Mouse (Mus musculus) neural tube, embryonic 14.5 days (tissue): ENCODE measurements around the gene Trp53. TPM values are rescaled to one million over a fixed set of nuclear protein-coding genes. Genes with fewer than 3 reads are reported as not detected.

Source experiments
- ATAC-seq: fragments of 200-750 bp; cut with Nextera tagmentation; 2 replicates; pipeline ENCODE4 v1.8.0; 2017; ENCODE audit warnings: low read depth, mild to moderate bottlenecking, moderate TSS enrichment, moderate library complexity
- H3K27ac ChIP-seq: fragments of 300-500 bp; sonication (generic); 2 replicates; pipeline ENCODE4 v1.5.1; 2014; ENCODE audit warnings: low read depth, mild to moderate bottlenecking, control low read depth, low read length, moderate library complexity, mixed read lengths
- H3K27me3 ChIP-seq: fragments of 300-500 bp; sonication (generic); 2 replicates; pipeline ENCODE4 v1.6.1; 2014; ENCODE audit warnings: low read length; ENCODE audit not compliant: control insufficient read depth, insufficient read depth
- H3K36me3 ChIP-seq: fragments of 300-500 bp; sonication (generic); 2 replicates; pipeline ENCODE4 v1.6.1; 2014; ENCODE audit warnings: low read length, mixed read lengths; ENCODE audit not compliant: control insufficient read depth, insufficient read depth
- H3K4me1 ChIP-seq: fragments of 300-500 bp; sonication (generic); 2 replicates; pipeline ENCODE4 v1.6.1; 2014; ENCODE audit warnings: low read length; ENCODE audit not compliant: control insufficient read depth, insufficient read depth
- H3K4me2 ChIP-seq: fragments of 300-500 bp; sonication (generic); 2 replicates; pipeline ENCODE4 v1.6.1; 2014; ENCODE audit warnings: mild to moderate bottlenecking, low read depth, low read length, control low read depth
- H3K4me3 ChIP-seq: fragments of 300-500 bp; sonication (generic); 2 replicates; pipeline ENCODE4 v1.5.1; 2014; ENCODE audit warnings: low read depth, low read length, control low read depth, mixed read lengths
- H3K9ac ChIP-seq: fragments of 300-500 bp; sonication (generic); replicated peaks from 2 replicates; pipeline ENCODE4 v1.6.1; 2014; ENCODE audit warnings: low read depth, mild to moderate bottlenecking, control low read depth, low read length, mixed read lengths
- H3K9me3 ChIP-seq: fragments of 300-500 bp; sonication (generic); 2 replicates; pipeline ENCODE4 v1.6.1; 2016; ENCODE audit warnings: low read length; ENCODE audit not compliant: control insufficient read depth
- WGBS: fragments of 180-500 bp; shearing (Covaris S2); extraction: QIAGEN DNeasy Blood & Tissue Kit; methylation state at CpG from one replicate; pipeline ENCODE4 v1.1.7; 2014; 5-methylcytosine and 5-hydroxymethylcytosine counted together
- polyA plus RNA-seq: library from polyadenylated mRNA; unstranded; fragments of >200 nt; fragmentation: Nextera tagmentation; extraction: Ambion mirVana; gene quantifications from 2 replicates; pipeline ENCODE4 v1.2.1, GENCODE M21; 2014

Trp53 gene
- polyA plus RNA-seq, 1 experiment from 2014 or later, result 54.6 TPM

DNA sequence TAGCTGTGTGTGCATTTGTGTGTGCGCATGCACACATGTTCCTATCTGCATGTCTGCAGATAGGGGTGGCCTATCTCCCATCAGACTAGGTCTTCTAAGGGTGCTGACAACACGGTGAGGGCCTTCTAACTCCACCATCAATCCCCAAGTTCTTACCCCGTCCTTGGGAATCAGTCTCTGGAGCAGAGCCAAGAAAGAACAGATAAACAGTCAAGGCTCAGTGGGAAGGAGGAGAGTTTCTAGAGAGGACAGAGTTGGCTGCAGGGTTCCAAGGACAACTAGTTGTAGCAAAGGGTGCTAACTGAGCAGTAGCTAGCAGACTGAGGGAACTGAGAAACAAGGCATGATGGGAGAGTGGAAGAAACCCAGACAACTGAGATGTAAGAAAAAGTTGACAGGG lies 21.6 kb downstream of the Trp53 start:
- Histone ChIP-seq H3K9ac (no peak overlapping the region), H3K27ac (no peak overlapping the region), H3K36me3 (peaks cover 3% of the 10 kb centered on the region; the same call in 1 of the 2 replicates), H3K4me3 (no peak overlapping the region), H3K9me3 (no peaks in the 10 kb centered on the region), H3K4me2 (no peak overlapping the region), H3K27me3 (no peaks in the 10 kb centered on the region), H3K4me1 (peaks cover 13% of the 10 kb centered on the region)
- 81% methylated on average over 3 of the region's 3 CpGs for WGBS
- ATAC-seq, result no peak

DNA sequence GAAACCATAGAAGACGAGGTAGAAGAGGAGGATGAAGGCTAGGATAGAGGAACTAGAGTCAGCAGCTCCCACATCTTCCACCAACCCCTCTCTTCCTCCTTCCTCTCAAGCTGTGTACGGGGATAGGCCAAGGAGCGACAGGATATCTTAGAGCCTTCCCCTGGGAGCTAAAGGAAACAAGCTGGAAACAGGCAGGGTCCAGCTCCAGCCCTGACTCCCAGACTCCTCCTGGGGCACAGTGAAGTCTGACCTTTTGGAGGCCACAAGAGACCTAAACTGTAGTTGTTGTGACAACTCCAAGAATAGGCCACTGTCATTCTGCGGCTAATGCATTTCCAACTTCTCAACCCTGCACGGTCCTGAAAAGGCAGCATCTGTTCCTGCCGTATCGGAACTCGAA lies 23.4 kb downstream of the Trp53 start:
- H3K4me1 ChIP-seq, result peaks cover 13% of the 10 kb centered on the region
- H3K27me3 ChIP-seq, result no peaks in the 10 kb centered on the region
- no peak overlapping the region for H3K9ac ChIP-seq
- no peaks in the 10 kb centered on the region for H3K9me3 ChIP-seq
- H3K4me3 ChIP-seq, result no peak overlapping the region; the same call in 1 of the 2 replicates
- no peak for ATAC-seq
- H3K4me2 ChIP-seq, result peak overlapping the region; percentile 98; the same call in 1 of the 2 replicates
- peaks cover 3% of the 10 kb centered on the region; the same call in 1 of the 2 replicates for H3K36me3 ChIP-seq
- WGBS, result 80% methylated on average over 8 of the region's 8 CpGs
- no peak overlapping the region for H3K27ac ChIP-seq

DNA sequence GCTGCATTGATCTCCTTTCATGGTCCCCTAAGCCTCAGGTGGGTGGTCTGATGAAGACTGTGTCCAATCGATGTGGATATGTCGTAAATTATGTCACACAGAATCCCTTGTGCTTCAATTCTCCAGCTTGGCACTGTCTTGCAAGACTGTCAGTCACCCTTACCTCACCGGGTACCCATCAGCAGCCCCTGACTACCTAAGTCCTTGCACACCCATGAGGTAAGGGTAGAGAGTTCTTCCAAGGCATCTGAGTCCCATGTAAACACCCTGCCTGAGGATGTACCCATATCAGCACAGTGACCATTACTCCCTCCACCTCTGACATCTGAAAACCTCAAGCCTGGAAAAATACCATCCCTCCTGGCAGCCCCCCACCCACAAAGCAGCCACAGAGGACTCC lies 24.2 kb downstream of the Trp53 start:
- WGBS, result 31% methylated on average over 3 of the region's 3 CpGs
- Histone ChIP-seq H3K27ac (no peak overlapping the region), H3K27me3 (no peaks in the 10 kb centered on the region), H3K4me3 (peak overlapping the region; percentile 54), H3K4me2 (peak overlapping the region; percentile 98), H3K9ac (peak overlapping the region; percentile 55), H3K9me3 (no peaks in the 10 kb centered on the region), H3K4me1 (peaks cover 13% of the 10 kb centered on the region), H3K36me3 (peaks cover 3% of the 10 kb centered on the region; the same call in 1 of the 2 replicates)
- peak; percentile 18; the same call in 1 of the 2 replicates for ATAC-seq

DNA sequence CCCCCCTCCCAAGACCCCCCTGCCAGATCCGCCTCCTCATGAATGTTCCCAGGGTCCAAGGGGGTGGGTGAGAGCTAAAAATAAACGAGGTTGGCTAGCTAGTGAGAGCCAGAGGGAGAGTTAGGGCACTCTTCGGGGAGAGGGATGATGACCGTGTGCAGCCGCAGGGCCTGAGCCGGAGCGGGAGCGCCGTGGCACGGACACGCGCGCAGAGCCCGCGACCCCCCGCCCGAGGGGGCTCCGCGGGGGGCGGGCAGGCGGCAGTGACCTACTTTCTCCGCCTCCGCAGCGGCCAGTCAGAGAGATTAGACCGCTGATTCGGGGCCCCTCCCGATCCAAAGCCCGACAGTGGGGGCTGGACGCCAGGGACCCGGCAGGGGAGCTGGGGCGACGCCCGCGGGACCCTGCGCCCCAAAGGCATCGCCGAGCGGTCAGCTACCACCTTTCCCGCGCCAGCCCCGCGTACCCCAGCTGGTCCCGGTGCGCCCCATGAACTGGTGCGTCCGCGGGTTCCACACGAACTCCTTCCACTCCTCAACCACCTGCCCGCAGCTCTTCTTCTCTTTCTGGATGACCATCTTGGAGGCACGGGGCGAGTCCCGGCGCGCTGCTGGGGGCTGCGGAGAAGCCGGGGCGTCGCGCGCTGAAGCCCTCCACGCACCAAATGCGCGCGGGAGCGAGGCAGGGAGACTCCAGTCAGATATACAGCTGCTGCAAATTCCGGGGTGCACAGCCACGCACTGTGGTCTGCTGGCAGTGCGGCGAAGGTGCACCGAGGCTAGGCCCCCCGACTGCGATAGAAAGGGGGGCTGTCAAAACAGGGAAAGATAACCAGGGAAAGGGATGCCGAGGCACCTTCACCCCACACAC lies 24.9 kb downstream of the Trp53 start:
- peak overlapping the region; percentile 55 for H3K9ac ChIP-seq
- WGBS, result under 1% methylated on average over 71 of the region's 73 CpGs
- peak; percentile 52 for ATAC-seq
- no peaks in the 10 kb centered on the region for H3K27me3 ChIP-seq
- H3K9me3 ChIP-seq, result no peaks in the 10 kb centered on the region
- H3K36me3 ChIP-seq, result peaks cover 3% of the 10 kb centered on the region; the same call in 1 of the 2 replicates
- peaks cover 13% of the 10 kb centered on the region for H3K4me1 ChIP-seq
- peak overlapping the region; percentile 98 for H3K4me2 ChIP-seq
- H3K27ac ChIP-seq, result peak overlapping the region; percentile 58; the same call in 1 of the 2 replicates
- H3K4me3 ChIP-seq, result peak overlapping the region; percentile 54

GRCm38 (mm10) chr11:69605726-69606490 lies 25.7 kb downstream of the Trp53 start, which contains the start of gene Atp1b2:
TSS of gene Atp1b2 (minus strand) at chr11:69605942.
- H3K27ac ChIP-seq, result peak within 1 kb of the TSS; percentile 58; the same call in 1 of the 2 replicates
- H3K36me3 ChIP-seq, result no peaks in the 10 kb centered on the region; the same call in 1 of the 2 replicates
- 2% methylated on average over 32 of the region's 32 CpGs for WGBS
- H3K4me2 ChIP-seq, result peak within 1 kb of the TSS; percentile 98
- peak within 1 kb of the TSS; percentile 54 for H3K4me3 ChIP-seq
- peaks cover 8% of the 10 kb centered on the region for H3K4me1 ChIP-seq
- peak within 1 kb of the TSS; percentile 55 for H3K9ac ChIP-seq
- ATAC-seq, result peak; percentile 91
- H3K9me3 ChIP-seq, result no peaks in the 10 kb centered on the region
- H3K27me3 ChIP-seq, result no peaks in the 10 kb centered on the region

GRCm38 (mm10) chr11:69606491-69606795 lies 26.3 kb downstream of the Trp53 start:
- Histone ChIP-seq H3K4me3 (peak overlapping the region; percentile 54), H3K4me1 (peaks cover 8% of the 10 kb centered on the region), H3K36me3 (no peaks in the 10 kb centered on the region), H3K27ac (no peak overlapping the region), H3K9me3 (no peaks in the 10 kb centered on the region), H3K4me2 (peak overlapping the region; percentile 98; the same call in 1 of the 2 replicates), H3K27me3 (no peaks in the 10 kb centered on the region), H3K9ac (no peak overlapping the region)
- no peak for ATAC-seq
- WGBS, result 70% methylated on average over 2 of the region's 2 CpGs

DNA sequence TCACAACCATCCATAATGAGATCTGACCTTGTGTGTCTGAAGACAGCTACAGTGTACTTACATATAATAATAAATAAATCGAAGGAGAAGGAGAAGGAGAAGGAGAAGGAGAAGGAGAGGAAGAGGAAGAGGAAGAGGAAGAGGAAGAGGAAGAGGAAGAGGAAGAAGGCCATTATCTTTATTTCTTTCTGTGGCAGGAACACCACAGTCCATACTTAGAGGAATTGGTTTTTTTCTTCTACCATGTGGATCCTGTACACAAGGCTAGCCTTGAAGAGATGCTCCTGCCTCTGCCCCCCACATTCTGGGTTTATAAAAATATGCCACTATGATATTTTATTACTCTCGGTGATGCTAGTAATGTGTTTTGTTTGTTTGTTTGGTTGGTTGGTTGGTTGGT lies 26.7 kb downstream of the Trp53 start:
- Histone ChIP-seq H3K4me2 (no peak overlapping the region), H3K9me3 (no peaks in the 10 kb centered on the region), H3K4me3 (no peak overlapping the region), H3K36me3 (no peaks in the 10 kb centered on the region), H3K9ac (no peak overlapping the region), H3K27ac (no peak overlapping the region), H3K4me1 (peaks cover 8% of the 10 kb centered on the region), H3K27me3 (no peaks in the 10 kb centered on the region)
- no peak for ATAC-seq
- 90% methylated on average over 2 of the region's 2 CpGs for WGBS

GRCm38 (mm10) chr11:69608525-69608924 lies 28.4 kb downstream of the Trp53 start:
- H3K4me1 ChIP-seq, result peaks cover 8% of the 10 kb centered on the region
- WGBS, result 94% methylated on average over 3 of the region's 3 CpGs
- H3K27me3 ChIP-seq, result no peaks in the 10 kb centered on the region
- H3K27ac ChIP-seq, result no peak overlapping the region
- no peaks in the 10 kb centered on the region for H3K9me3 ChIP-seq
- no peak overlapping the region for H3K4me3 ChIP-seq
- H3K4me2 ChIP-seq, result no peak overlapping the region
- ATAC-seq, result no peak
- no peaks in the 10 kb centered on the region for H3K36me3 ChIP-seq
- H3K9ac ChIP-seq, result no peak overlapping the region

GRCm38 (mm10) chr11:69609416-69609815 lies 29.3 kb downstream of the Trp53 start:
- Histone ChIP-seq H3K27ac (no peak overlapping the region), H3K27me3 (no peaks in the 10 kb centered on the region), H3K9ac (no peak overlapping the region), H3K4me1 (peaks cover 6% of the 10 kb centered on the region), H3K4me3 (no peak overlapping the region), H3K4me2 (no peak overlapping the region), H3K9me3 (no peaks in the 10 kb centered on the region), H3K36me3 (no peaks in the 10 kb centered on the region)
- 58% methylated on average over 7 of the region's 7 CpGs for WGBS
- no peak for ATAC-seq
